Mouse (Mus musculus): ENCODE data around the gene Gm973. TPM values are rescaled to one million over a fixed set of nuclear protein-coding genes. Genes with fewer than 3 reads are reported as not detected.
A peak's percentile ranks its signal among the peaks of the same experiment; 100 is the strongest.
"Not testable (repeated sequence)": the region's sequence is repeated elsewhere in the genome, so short reads cannot be mapped to it uniquely, and the experiment has no call there.

The Gm973 gene
- polyA plus RNA-seq, 1 experiment from 2014 or later, result not detected

GRCm38 (mm10) chr1:59615021-59615420 lies 99.0 kb downstream of the Gm973 start:
- no peak overlapping the region for H3K27ac ChIP-seq
- no peak overlapping the region for H3K9ac ChIP-seq
- no peaks in the 10 kb centered on the region for H3K4me1 ChIP-seq
- no peaks in the 10 kb centered on the region for H3K36me3 ChIP-seq
- no peak for ATAC-seq
- 72% methylated on average over 2 of the region's 2 CpGs for WGBS (ENCODE audit: insufficient replicate concordance)
- no peaks in the 10 kb centered on the region for H3K27me3 ChIP-seq (replicated peaks)
- H3K4me2 ChIP-seq, result no peak overlapping the region
- no peaks in the 10 kb centered on the region for H3K9me3 ChIP-seq (replicated peaks)
- H3K4me3 ChIP-seq, result no peak overlapping the region

GRCm38 (mm10) chr1:59619201-59619600 lies 103.1 kb downstream of the Gm973 start:
- 72% methylated on average over 10 of the region's 10 CpGs for WGBS (ENCODE audit: insufficient replicate concordance)
- H3K27me3 ChIP-seq (replicated peaks), result no peaks in the 10 kb centered on the region
- H3K4me1 ChIP-seq, result no peaks in the 10 kb centered on the region
- H3K4me3 ChIP-seq, result no peak overlapping the region
- H3K4me2 ChIP-seq, result no peak overlapping the region
- H3K9ac ChIP-seq, result no peak overlapping the region
- H3K9me3 ChIP-seq (replicated peaks), result no peaks in the 10 kb centered on the region
- no peak for ATAC-seq
- H3K36me3 ChIP-seq, result no peaks in the 10 kb centered on the region
- no peak overlapping the region for H3K27ac ChIP-seq

- no peak overlapping the region for H3K27ac ChIP-seq
Observed at GRCm38 (mm10) chr1:59623325-59624017, 107.4 kb downstream of the Gm973 start.

GRCm38 (mm10) chr1:59625410-59625809 lies 109.3 kb downstream of the Gm973 start:
- Histone ChIP-seq H3K4me3 (no peak overlapping the region), H3K36me3 (no peaks in the 10 kb centered on the region), H3K4me2 (no peak overlapping the region), H3K27ac (no peak overlapping the region), H3K4me1 (peaks cover 8% of the 10 kb centered on the region; the same call in 1 of the 2 replicates), H3K9ac (no peak overlapping the region), H3K27me3 (replicated peaks) (no peaks in the 10 kb centered on the region), H3K9me3 (replicated peaks) (no peaks in the 10 kb centered on the region)
- ATAC-seq, result no peak
- WGBS (ENCODE audit: insufficient replicate concordance), result 71% methylated on average over 5 of the region's 5 CpGs

More at GRCm38 (mm10) chr1:59623325-59624017, 107.4 kb downstream of the Gm973 start:
- Histone ChIP-seq H3K4me3 (no peak overlapping the region), H3K9me3 (replicated peaks) (no peaks in the 10 kb centered on the region), H3K4me2 (no peak overlapping the region), H3K9ac (no peak overlapping the region), H3K36me3 (no peaks in the 10 kb centered on the region), H3K4me1 (peaks cover 8% of the 10 kb centered on the region; the same call in 1 of the 2 replicates), H3K27me3 (replicated peaks) (no peaks in the 10 kb centered on the region)
- 24% methylated on average over 5 of the region's 5 CpGs for WGBS (ENCODE audit: insufficient replicate concordance)
- ATAC-seq, result peak; percentile 77

GRCm38 (mm10) chr1:59629194-59629593 lies 113.1 kb downstream of the Gm973 start:
- 48% methylated on average over 6 of the region's 6 CpGs for WGBS (ENCODE audit: insufficient replicate concordance)
- Histone ChIP-seq H3K27ac (no peak overlapping the region), H3K4me1 (peaks cover 35% of the 10 kb centered on the region), H3K4me3 (no peak overlapping the region), H3K36me3 (no peaks in the 10 kb centered on the region), H3K4me2 (no peak overlapping the region), H3K9me3 (replicated peaks) (no peaks in the 10 kb centered on the region), H3K9ac (no peak overlapping the region), H3K27me3 (replicated peaks) (no peaks in the 10 kb centered on the region)
- ATAC-seq, result no peak

- not testable (repeated sequence) for H3K36me3 ChIP-seq, H3K4me2 ChIP-seq
- WGBS (ENCODE audit: insufficient replicate concordance), result 88% methylated on average over 6 of the region's 6 CpGs
Observed at GRCm38 (mm10) chr1:59630356-59630755, 114.3 kb downstream of the Gm973 start.

GRCm38 (mm10) chr1:59631986-59632659 lies 116.1 kb downstream of the Gm973 start:
- ATAC-seq, result peak; percentile 80
- Histone ChIP-seq H3K9ac (no peak overlapping the region), H3K27ac (no peak overlapping the region)

More at GRCm38 (mm10) chr1:59630356-59630755, 114.3 kb downstream of the Gm973 start:
- not testable (repeated sequence) for H3K9me3 ChIP-seq (replicated peaks); H3K27me3 ChIP-seq (replicated peaks); H3K9ac ChIP-seq; ATAC-seq; H3K4me3 ChIP-seq; H3K27ac ChIP-seq
- peaks cover 30% of the 10 kb centered on the region for H3K4me1 ChIP-seq

GRCm38 (mm10) chr1:59633056-59633455 lies 117.0 kb downstream of the Gm973 start:
- Histone ChIP-seq H3K27ac (no peak overlapping the region), H3K4me2 (no peak overlapping the region), H3K4me1 (peaks cover 49% of the 10 kb centered on the region), H3K9ac (no peak overlapping the region), H3K4me3 (no peak overlapping the region), H3K36me3 (no peaks in the 10 kb centered on the region), H3K27me3 (replicated peaks) (no peaks in the 10 kb centered on the region), H3K9me3 (replicated peaks) (no peaks in the 10 kb centered on the region)
- ATAC-seq, result no peak
- WGBS (ENCODE audit: insufficient replicate concordance), result 29% methylated on average over 6 of the region's 6 CpGs

More at GRCm38 (mm10) chr1:59631986-59632659, 116.1 kb downstream of the Gm973 start:
- Histone ChIP-seq H3K36me3 (no peaks in the 10 kb centered on the region), H3K27me3 (replicated peaks) (no peaks in the 10 kb centered on the region), H3K4me1 (peaks cover 41% of the 10 kb centered on the region), H3K4me3 (no peak overlapping the region), H3K9me3 (replicated peaks) (no peaks in the 10 kb centered on the region), H3K4me2 (peak overlapping the region; percentile 29)
- WGBS (ENCODE audit: insufficient replicate concordance), result 32% methylated on average over 5 of the region's 5 CpGs

- peaks cover 48% of the 10 kb centered on the region for H3K4me1 ChIP-seq
- no peak overlapping the region for H3K9ac ChIP-seq
- no peak overlapping the region for H3K4me3 ChIP-seq
- peak; percentile 81 for ATAC-seq
- H3K27ac ChIP-seq, result no peak overlapping the region
- peaks cover 21% of the 10 kb centered on the region for H3K36me3 ChIP-seq
- no peaks in the 10 kb centered on the region for H3K9me3 ChIP-seq (replicated peaks)
- H3K4me2 ChIP-seq, result no peak overlapping the region
- no peaks in the 10 kb centered on the region for H3K27me3 ChIP-seq (replicated peaks)
- WGBS (ENCODE audit: insufficient replicate concordance), result 56% methylated on average over 1 of the region's 1 CpGs
Observed at GRCm38 (mm10) chr1:59636349-59636748, 120.3 kb downstream of the Gm973 start.

GRCm38 (mm10) chr1:59638371-59638770 lies 122.3 kb downstream of the Gm973 start:
- WGBS (ENCODE audit: insufficient replicate concordance), result 75% methylated on average over 3 of the region's 3 CpGs
- H3K9ac ChIP-seq, result no peak overlapping the region
- H3K9me3 ChIP-seq (replicated peaks), result no peaks in the 10 kb centered on the region
- no peak overlapping the region for H3K4me2 ChIP-seq
- no peak for ATAC-seq
- H3K4me3 ChIP-seq, result no peak overlapping the region
- no peak overlapping the region for H3K27ac ChIP-seq
- H3K4me1 ChIP-seq, result peaks cover 37% of the 10 kb centered on the region
- H3K36me3 ChIP-seq, result peaks cover 37% of the 10 kb centered on the region
- no peaks in the 10 kb centered on the region for H3K27me3 ChIP-seq (replicated peaks)

GRCm38 (mm10) chr1:59642488-59642887 lies 126.4 kb downstream of the Gm973 start:
- Histone ChIP-seq H3K36me3 (peaks cover 55% of the 10 kb centered on the region), H3K9me3 (replicated peaks) (no peaks in the 10 kb centered on the region), H3K27me3 (replicated peaks) (no peaks in the 10 kb centered on the region), H3K9ac (no peak overlapping the region), H3K4me1 (peaks cover 13% of the 10 kb centered on the region), H3K4me2 (no peak overlapping the region), H3K27ac (no peak overlapping the region), H3K4me3 (no peak overlapping the region)
- WGBS (ENCODE audit: insufficient replicate concordance), result 22% methylated on average over 1 of the region's 1 CpGs
- no peak for ATAC-seq

GRCm38 (mm10) chr1:59646502-59646901 lies 130.4 kb downstream of the Gm973 start:
- not testable (repeated sequence) for H3K9me3 ChIP-seq (replicated peaks); H3K27me3 ChIP-seq (replicated peaks); ATAC-seq; H3K4me3 ChIP-seq; H3K27ac ChIP-seq; H3K9ac ChIP-seq; H3K4me2 ChIP-seq; H3K4me1 ChIP-seq
- 78% methylated on average over 2 of the region's 2 CpGs for WGBS (ENCODE audit: insufficient replicate concordance)
- peaks cover 60% of the 10 kb centered on the region for H3K36me3 ChIP-seq

All from liver, embryonic 12.5 days (tissue).